Mouse (Mus musculus): ENCODE results near the gene Slit3.

DNA sequence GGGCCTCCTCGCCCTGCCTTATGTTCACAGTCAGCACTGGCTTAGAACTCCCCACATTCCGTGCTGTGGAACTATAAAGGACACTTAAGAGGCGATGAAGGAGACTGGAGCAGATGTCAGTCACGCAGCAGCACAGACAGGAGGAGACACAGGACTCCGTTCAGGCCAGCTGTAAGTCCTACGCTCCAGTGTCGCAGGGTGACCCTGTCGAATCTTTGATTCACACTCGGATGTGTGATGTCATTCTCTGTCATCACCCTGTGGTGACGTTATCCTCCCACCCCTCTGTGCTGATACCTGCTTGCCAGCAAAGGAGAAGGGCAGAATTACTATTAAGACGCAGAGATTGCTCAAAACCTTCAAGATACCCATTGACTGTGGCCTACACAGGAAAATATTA, 448.9 kb downstream of the Slit3 start:
- TF ChIP-seq POLR2A (IDR thresholded peaks at IDR 0.05; ENCODE audit: low read depth, low read length) = no peak
- no peak for TF ChIP-seq CTCF (IDR thresholded peaks at IDR 0.05; ENCODE audit: borderline replicate concordance, insufficient read depth, low read length)
